Mouse (Mus musculus): ENCODE measurements around the gene Zfp969.
"Not testable (repeated sequence)": the region's sequence is repeated elsewhere in the genome, so short reads cannot be mapped to it uniquely, and the experiment has no call there.

The Zfp969 gene

GRCm38 (mm10) chr2:175703546-175703945, at the start of gene Zfp969:
Gene Zfp969 (minus strand): TSS chr2:175703646.
- DNase-seq (ENCODE audit: low spot score in 2 of 2), result not testable (repeated sequence)

GRCm38 (mm10) chr2:175741237-175741636, 37.8 kb upstream of the Zfp969 start, which contains the start of gene Gm2007:
Gene Gm2007 (plus strand): TSS chr2:175741537.
- not testable (repeated sequence) for DNase-seq (ENCODE audit: low spot score in 2 of 2)

- DNase-seq (ENCODE audit: low spot score in 2 of 2), result not testable (repeated sequence)
Measured at GRCm38 (mm10) chr2:175643678-175644077, 59.8 kb downstream of the Zfp969 start, which contains the start of gene Gm11007. Gene Gm11007 (plus strand): TSS chr2:175643978.

All from thymus, postnatal 10 days (tissue).